Mouse (Mus musculus) liver, embryonic 12.5 days (tissue): ENCODE measurements around the gene Eps8l2. TPM values are rescaled to one million over a fixed set of nuclear protein-coding genes. Genes with fewer than 3 reads are reported as not detected.

Experiments
- ATAC-seq: fragments of 200-750 bp; cut with Nextera tagmentation; 2 replicates; pipeline ENCODE4 v1.8.0; 2017; ENCODE audit warnings: moderate number of reproducible peaks, mild to moderate bottlenecking, moderate library complexity
- H3K27ac ChIP-seq: fragments of 300-500 bp; sonication (generic); 2 replicates; pipeline ENCODE4 v1.5.1; 2016; ENCODE audit warnings: mild to moderate bottlenecking
- H3K27me3 ChIP-seq: fragments of 300-500 bp; sonication (generic); replicated peaks from 2 replicates; pipeline ENCODE4 v1.6.1; 2016; ENCODE audit warnings: mild to moderate bottlenecking, moderate library complexity
- H3K36me3 ChIP-seq: fragments of 300-500 bp; sonication (generic); 2 replicates; pipeline ENCODE4 v1.6.1; 2016; ENCODE audit warnings: mild to moderate bottlenecking, moderate library complexity
- H3K4me1 ChIP-seq: fragments of 300-500 bp; sonication (generic); 2 replicates; pipeline ENCODE4 v1.6.1; 2016
- H3K4me2 ChIP-seq: fragments of 300-500 bp; sonication (generic); 2 replicates; pipeline ENCODE4 v1.6.1; 2016; ENCODE audit warnings: mild to moderate bottlenecking, moderate library complexity
- H3K4me3 ChIP-seq: fragments of 300-500 bp; sonication (generic); 2 replicates; pipeline ENCODE4 v1.5.1; 2016; ENCODE audit warnings: mild to moderate bottlenecking, moderate library complexity
- H3K9ac ChIP-seq: fragments of 300-500 bp; sonication (generic); 2 replicates; pipeline ENCODE4 v1.6.1; 2016; ENCODE audit warnings: mild to moderate bottlenecking, moderate library complexity
- H3K9me3 ChIP-seq: fragments of 300-500 bp; sonication (generic); replicated peaks from 2 replicates; pipeline ENCODE4 v1.6.1; 2016; ENCODE audit warnings: mild to moderate bottlenecking, moderate library complexity
- WGBS: fragments of 180-500 bp; shearing (Covaris S2); methylation state at CpG from one replicate; pipeline ENCODE4 v1.1.7; 2016; ENCODE audit not compliant: insufficient replicate concordance; 5-methylcytosine and 5-hydroxymethylcytosine counted together
- polyA plus RNA-seq: library from polyadenylated mRNA; unstranded; fragments of >200 nt; fragmentation: Nextera tagmentation; extraction: Ambion mirVana; gene quantifications from 2 replicates; pipeline ENCODE4 v1.2.1, GENCODE M21; 2016

Eps8l2 gene
- polyA plus RNA-seq, 1 experiment from 2014 or later, result 4.9 TPM

DNA sequence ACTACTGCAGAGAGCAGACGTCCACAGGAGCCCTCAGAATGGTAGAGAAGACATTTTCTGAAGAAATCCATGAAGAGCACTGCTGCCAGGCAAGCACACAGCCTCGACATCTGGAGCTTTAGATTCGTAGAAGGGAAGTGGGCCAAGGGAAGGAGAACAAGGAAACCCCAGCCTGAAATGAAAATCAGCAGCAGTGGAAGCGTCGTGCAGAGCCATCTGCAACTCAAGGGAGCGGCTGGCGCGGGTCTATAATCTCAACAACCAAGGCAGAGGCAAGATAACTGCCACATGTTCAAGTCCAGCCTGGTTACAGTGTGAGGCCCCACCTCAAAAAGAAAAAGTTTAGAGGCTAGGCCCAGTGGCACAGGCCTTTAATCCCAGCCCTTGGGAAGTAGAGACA, 23.6 kb upstream of the Eps8l2 start:
- WGBS, result 70% methylated on average over 8 of the region's 8 CpGs
- ATAC-seq, result no peak
- Histone ChIP-seq H3K36me3 (peaks cover 99% of the 10 kb centered on the region), H3K4me2 (no peak overlapping the region), H3K4me3 (no peak overlapping the region), H3K9me3 (no peaks in the 10 kb centered on the region), H3K4me1 (no peaks in the 10 kb centered on the region), H3K27me3 (no peaks in the 10 kb centered on the region), H3K9ac (no peak overlapping the region), H3K27ac (no peak overlapping the region)

DNA sequence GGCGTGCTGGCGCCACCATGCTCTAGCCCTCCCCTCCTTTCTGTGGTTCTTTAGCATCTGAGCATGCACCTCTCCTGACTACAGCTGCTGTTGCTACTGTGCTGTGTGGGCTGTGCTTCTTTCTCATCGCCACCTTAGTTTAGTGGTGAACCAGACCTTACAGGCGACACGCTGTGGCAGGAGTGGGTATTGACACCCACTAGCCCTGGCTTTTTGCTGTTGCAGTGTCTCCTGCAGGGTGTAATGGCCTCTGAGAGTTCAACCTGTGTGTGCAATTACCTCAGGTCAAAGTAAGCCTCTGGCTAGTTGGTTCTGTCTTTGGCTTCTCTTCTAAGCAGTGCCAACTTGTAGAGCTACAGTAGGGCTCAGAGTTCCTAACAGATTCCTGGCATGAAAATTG, 22.7 kb upstream of the Eps8l2 start:
- H3K9me3 ChIP-seq, result no peaks in the 10 kb centered on the region
- H3K4me1 ChIP-seq, result no peaks in the 10 kb centered on the region
- 69% methylated on average over 5 of the region's 5 CpGs for WGBS
- H3K27me3 ChIP-seq, result no peaks in the 10 kb centered on the region
- H3K4me3 ChIP-seq, result no peak overlapping the region
- no peak overlapping the region for H3K4me2 ChIP-seq
- H3K36me3 ChIP-seq, result peaks cover 99% of the 10 kb centered on the region
- H3K9ac ChIP-seq, result no peak overlapping the region
- no peak overlapping the region for H3K27ac ChIP-seq
- ATAC-seq, result peak; percentile 37; the same call in 1 of the 2 replicates

DNA sequence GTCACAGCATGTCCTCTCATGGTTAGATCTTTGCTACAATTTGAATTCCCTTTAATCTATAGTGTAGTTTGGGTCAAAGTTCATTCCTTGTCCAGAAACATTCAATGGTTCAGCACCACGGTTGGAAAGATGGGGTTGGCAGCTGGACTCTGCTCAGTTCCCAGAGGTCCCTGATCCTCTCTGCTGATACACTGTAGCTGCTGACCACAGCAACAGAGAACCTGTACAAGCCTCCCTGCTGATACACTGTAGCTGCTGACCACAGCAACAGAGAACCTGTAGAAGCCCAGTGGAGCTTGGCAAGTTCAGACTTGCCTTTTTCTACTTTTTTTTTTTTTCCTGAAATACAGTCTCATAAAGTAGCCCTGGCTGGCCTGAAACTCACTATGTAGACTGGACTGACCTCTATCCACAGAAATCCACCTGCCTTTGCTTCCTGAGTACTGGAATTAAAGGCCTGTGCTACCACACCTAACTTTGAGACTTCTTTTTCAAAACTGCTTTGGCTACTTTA, 21.0 kb upstream of the Eps8l2 start:
- Histone ChIP-seq H3K4me3 (no peak overlapping the region), H3K9me3 (no peaks in the 10 kb centered on the region), H3K27me3 (no peaks in the 10 kb centered on the region), H3K4me1 (no peaks in the 10 kb centered on the region), H3K36me3 (peaks cover 99% of the 10 kb centered on the region), H3K27ac (no peak overlapping the region), H3K4me2 (no peak overlapping the region), H3K9ac (no peak overlapping the region)
- ATAC-seq, result no peak
- 68% methylated on average over 1 of the region's 1 CpGs for WGBS

DNA sequence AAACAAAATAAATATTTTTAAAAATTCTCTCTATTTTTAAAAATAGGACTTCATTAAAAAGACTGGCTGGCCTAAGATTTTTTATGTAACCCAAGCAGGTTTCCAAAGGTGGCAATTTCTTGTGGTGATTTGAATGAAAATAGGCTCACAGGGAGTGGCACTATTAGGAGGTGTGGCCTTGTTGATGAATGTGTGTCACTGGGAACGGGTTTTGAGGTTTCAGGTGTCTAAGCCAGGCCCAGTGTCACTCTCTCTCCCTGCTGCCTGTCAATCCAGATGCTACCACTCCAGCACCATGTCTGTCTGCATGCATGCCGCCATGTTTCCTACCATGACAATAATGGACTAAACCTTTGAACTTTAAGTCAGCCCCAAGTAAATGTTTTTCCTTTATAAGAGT, 19.2 kb upstream of the Eps8l2 start:
- ATAC-seq, result no peak
- H3K36me3 ChIP-seq, result peaks cover 100% of the 10 kb centered on the region
- H3K4me2 ChIP-seq, result no peak overlapping the region
- peaks cover 5% of the 10 kb centered on the region for H3K4me1 ChIP-seq
- no peak overlapping the region for H3K9ac ChIP-seq
- no peak overlapping the region for H3K4me3 ChIP-seq
- H3K9me3 ChIP-seq, result no peaks in the 10 kb centered on the region
- H3K27me3 ChIP-seq, result no peaks in the 10 kb centered on the region
- no peak overlapping the region for H3K27ac ChIP-seq
- 75% methylated on average over 2 of the region's 2 CpGs for WGBS

DNA sequence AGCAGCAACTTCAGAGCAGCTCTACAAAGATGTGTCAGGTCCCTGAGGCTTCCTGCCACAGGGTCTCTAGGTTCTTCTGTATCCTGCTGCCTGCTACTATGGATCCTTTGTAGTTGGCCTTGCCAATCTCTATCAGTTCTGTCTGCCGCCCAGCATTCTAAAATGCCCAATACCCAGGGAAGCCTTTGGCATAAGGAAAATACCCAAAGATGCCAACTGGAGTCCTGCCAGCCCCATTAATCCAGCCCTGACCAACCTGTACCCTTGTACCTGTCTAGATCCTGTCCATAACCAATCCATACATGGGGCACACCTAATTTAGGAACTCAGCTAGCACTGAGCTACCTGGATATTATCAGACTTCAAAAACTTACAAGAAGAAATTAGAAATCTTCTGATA, 14.0 kb upstream of the Eps8l2 start:
- Histone ChIP-seq H3K27ac (no peak overlapping the region), H3K9ac (0 out of 2 replicates have a peak overlapping the region, but pooled peaks have one; percentile 17), H3K36me3 (peaks cover 50% of the 10 kb centered on the region), H3K4me2 (0 out of 2 replicates have a peak overlapping the region, but pooled peaks have one; percentile 3), H3K27me3 (no peaks in the 10 kb centered on the region), H3K4me3 (no peak overlapping the region), H3K9me3 (no peaks in the 10 kb centered on the region), H3K4me1 (peaks cover 44% of the 10 kb centered on the region)
- 78% methylated on average over 1 of the region's 1 CpGs for WGBS
- ATAC-seq, result no peak

DNA sequence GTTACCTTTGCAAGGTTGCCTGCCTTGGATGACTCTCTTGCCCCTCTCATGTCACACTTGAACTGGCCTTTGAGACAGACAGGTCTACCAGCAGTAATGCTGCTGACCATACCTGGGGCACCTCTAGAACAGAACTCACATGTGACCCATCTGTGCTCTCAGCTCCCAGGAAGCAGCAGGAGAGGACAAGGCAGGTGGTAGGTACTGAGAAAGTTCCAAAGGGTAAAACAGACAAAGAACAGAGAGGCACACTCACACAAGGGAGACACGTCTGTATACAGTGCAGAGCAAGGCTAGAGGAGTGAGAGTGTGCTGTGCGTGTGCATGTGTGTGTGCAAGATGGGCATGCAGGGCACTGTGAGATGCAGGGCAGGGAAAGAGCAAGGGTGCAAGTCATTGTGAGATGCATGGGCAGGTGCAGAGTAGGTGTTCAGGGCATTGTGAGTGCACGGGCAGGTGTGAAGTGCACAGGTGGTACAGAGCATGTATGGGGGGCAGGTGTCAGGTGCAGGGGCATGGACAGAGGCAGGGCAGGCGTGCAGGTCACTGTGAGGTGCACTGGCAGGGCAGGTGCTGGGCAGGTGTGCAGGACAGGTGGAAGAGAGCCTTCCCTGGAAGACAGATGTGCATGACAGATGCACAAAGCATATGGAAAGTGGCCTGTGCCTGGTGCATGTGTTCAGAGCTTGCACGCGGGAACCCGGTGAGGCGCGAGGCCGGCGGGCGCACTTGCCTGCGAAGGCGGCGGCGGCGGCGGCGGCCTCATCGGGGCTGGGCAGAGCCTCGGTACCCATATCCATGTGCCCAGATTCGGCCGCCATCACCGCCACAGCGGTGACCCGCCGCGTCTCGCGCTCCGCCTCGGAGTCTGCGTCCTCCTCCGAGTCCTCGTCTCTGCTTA, 11.9 kb upstream of the Eps8l2 start:
- WGBS, result 5% methylated on average over 35 of the region's 35 CpGs
- Histone ChIP-seq H3K4me1 (peaks cover 44% of the 10 kb centered on the region), H3K27ac (peak overlapping the region; percentile 97), H3K9ac (peak overlapping the region; percentile 93), H3K27me3 (no peaks in the 10 kb centered on the region), H3K4me3 (peak overlapping the region; percentile 74), H3K9me3 (no peaks in the 10 kb centered on the region), H3K4me2 (peak overlapping the region; percentile 86), H3K36me3 (peaks cover 36% of the 10 kb centered on the region)
- peak; percentile 25 for ATAC-seq

DNA sequence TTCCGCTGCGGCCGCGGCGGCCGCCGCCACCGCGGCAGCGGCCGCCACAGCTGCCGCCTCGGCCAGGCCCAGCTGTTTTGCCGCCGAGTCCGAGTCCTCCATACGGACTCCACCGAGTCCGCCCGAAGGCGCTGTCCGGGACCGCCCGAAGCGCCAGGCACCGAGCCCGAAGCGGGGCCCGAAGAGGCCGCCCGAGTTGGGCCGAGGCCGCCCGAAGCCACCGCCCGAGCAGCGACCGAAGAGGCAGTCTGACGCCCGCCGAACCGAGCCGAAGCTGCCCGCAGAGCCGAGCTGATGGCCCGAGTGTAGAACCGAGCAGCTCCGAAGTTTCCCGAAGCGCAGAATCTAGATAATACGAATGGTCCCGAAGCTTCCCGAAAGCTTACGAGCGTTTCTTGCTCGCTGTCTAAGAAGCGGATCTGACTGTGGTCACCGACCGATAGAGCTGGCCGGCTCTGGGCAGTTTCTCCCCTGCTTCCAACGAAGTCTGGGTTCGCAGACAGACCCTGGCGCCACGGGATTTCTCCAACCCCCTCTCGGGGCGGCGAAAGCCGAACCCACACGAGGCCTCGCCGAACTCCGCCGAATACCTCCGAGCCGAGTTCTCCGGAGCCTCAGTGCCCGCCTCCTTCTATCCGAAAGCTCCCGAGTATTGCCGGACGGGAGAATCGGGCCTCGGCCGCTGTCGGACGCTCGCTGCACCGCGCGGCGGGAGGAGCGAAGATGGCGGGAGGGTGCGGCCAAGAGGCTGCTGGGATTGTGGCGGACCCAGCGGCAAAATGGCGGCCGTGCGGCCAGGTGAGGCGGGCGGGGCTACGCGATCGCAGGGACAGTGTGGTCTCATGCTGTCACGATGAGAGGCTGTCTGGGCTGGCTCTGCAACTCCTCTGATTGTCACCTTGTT, 11.0 kb upstream of the Eps8l2 start, which contains the start of the genes Deaf1 and Tmem80:
Gene Deaf1 (minus strand): TSS at position 222 of the 904 bp plus-strand sequence.
Gene Tmem80 (plus strand): TSS at position 271 of the 904 bp plus-strand sequence.
- H3K9ac ChIP-seq, result peak within 1 kb of the TSS; percentile 93
- H3K4me3 ChIP-seq, result peak within 1 kb of the TSS; percentile 74
- peaks cover 30% of the 10 kb centered on the region for H3K36me3 ChIP-seq
- H3K4me2 ChIP-seq, result peak within 1 kb of the TSS; percentile 86
- peak; percentile 90 for ATAC-seq
- no peaks in the 10 kb centered on the region for H3K27me3 ChIP-seq
- under 1% methylated on average over 105 of the region's 105 CpGs for WGBS
- peak within 1 kb of the TSS; percentile 97 for H3K27ac ChIP-seq
- H3K4me1 ChIP-seq, result peaks cover 44% of the 10 kb centered on the region
- H3K9me3 ChIP-seq, result no peaks in the 10 kb centered on the region

DNA sequence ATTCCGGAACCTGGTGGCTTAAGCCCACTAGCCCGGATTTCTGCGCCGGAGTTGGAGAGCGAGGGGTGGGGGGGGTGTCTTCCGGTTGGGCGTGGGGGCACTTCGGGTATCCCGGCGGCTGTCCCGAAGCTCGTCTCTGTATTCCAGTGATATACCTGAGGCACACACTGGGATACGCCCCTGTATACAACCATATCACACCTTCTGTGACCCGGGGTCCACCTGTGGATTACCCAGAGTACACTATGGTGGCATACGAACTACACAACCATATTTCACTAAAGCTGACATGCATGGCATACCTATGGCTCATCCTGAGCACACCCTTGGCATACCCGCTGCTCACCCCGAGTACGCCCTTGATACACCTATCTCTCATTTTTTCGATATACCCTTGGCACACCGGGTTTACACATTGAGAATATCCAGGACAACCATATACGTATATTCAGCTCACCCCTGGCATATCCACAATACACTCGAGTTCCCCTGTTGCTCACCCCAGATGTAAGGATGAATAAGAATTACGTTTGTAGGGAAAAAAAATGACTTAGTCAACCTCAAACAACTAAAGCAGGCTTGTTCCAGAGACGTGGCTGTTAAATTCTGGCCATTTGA, 10.2 kb upstream of the Eps8l2 start:
- 17% methylated on average over 24 of the region's 24 CpGs for WGBS
- no peaks in the 10 kb centered on the region for H3K9me3 ChIP-seq
- no peaks in the 10 kb centered on the region for H3K27me3 ChIP-seq
- peak overlapping the region; percentile 74 for H3K4me3 ChIP-seq
- peaks cover 44% of the 10 kb centered on the region for H3K4me1 ChIP-seq
- peaks cover 30% of the 10 kb centered on the region for H3K36me3 ChIP-seq
- H3K27ac ChIP-seq, result peak overlapping the region; percentile 97
- H3K4me2 ChIP-seq, result peak overlapping the region; percentile 86
- peak; percentile 5; the same call in 1 of the 2 replicates for ATAC-seq
- peak overlapping the region; percentile 93 for H3K9ac ChIP-seq

DNA sequence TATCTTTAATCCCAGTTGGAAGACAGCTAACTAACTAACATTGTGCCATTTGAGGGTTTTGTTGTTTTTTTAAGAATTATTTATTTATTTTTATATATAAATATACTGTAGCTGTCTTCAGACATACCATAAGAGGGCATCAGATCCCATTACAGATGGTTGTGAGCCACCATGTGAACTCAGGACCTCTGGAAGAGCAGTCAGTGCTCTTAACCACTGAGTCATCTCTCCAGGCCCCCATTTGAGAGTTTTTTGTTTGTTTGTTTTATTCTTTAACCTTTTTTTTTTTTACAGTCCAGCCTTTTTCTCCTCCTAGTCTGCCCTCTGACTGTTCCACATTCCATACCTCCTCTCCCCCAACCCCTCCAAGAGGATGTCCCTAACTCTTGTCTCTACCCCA, 8.0 kb upstream of the Eps8l2 start:
- H3K9ac ChIP-seq, result no peak overlapping the region
- no peak for ATAC-seq
- no peaks in the 10 kb centered on the region for H3K27me3 ChIP-seq
- peaks cover 33% of the 10 kb centered on the region for H3K36me3 ChIP-seq
- no peaks in the 10 kb centered on the region for H3K9me3 ChIP-seq
- H3K4me3 ChIP-seq, result no peak overlapping the region
- H3K27ac ChIP-seq, result no peak overlapping the region
- no peak overlapping the region for H3K4me2 ChIP-seq
- H3K4me1 ChIP-seq, result peaks cover 29% of the 10 kb centered on the region

DNA sequence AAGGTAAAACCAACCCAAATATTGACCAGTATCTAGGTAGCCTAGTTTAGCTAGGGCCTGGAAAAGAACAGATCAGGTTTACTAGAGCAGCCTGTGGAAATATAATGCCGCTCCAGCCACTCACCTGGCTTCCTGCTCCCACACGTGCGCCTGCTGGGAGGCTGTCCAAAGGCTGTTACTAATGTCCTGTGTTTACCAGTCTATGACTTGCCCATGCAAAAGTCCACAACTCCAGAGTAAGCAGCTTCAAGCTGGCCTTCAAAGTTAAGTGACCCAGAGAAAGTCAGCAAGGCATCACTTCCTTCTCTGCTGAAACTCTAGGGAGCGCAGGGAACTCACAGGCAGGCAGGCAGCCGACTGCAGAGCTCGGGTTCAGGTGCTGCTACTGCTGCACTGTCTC, 6.7 kb upstream of the Eps8l2 start:
- WGBS, result 78% methylated on average over 6 of the region's 6 CpGs
- Histone ChIP-seq H3K4me3 (no peak overlapping the region), H3K4me2 (no peak overlapping the region), H3K4me1 (peaks cover 16% of the 10 kb centered on the region), H3K36me3 (peaks cover 40% of the 10 kb centered on the region), H3K27ac (no peak overlapping the region), H3K9ac (no peak overlapping the region), H3K27me3 (no peaks in the 10 kb centered on the region), H3K9me3 (no peaks in the 10 kb centered on the region)
- no peak for ATAC-seq

DNA sequence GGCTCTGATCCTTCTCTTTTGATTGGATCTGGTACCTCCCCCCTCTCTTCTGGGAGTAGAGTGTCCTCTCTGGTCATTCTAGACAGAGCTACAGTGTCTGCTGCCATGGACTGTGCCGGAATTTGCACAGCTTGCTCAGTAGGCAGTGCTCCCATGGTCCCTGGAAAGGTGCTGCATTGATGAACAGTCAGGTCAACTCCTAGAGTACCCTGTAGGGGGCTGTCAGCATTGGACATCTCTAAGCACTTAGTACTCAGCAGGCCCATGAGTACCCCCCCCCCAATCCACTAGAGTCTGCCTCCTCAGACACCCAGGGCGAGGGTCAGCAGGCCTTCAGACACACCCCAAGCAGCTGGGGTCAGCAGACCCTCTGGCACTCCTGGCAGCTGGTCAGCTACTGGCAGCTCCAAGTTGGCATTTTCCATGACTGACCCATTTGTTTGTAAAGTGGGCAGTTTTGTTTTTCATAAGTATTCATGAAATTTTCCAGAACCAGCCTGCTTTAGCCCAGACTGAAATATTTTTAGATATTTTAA, 3.6 kb upstream of the Eps8l2 start:
- H3K9ac ChIP-seq, result no peak overlapping the region
- H3K27me3 ChIP-seq, result peaks cover 22% of the 10 kb centered on the region
- no peak overlapping the region for H3K27ac ChIP-seq
- 79% methylated on average over 2 of the region's 2 CpGs for WGBS
- peaks cover 22% of the 10 kb centered on the region for H3K4me1 ChIP-seq
- peaks cover 40% of the 10 kb centered on the region for H3K36me3 ChIP-seq
- ATAC-seq, result no peak
- no peak overlapping the region for H3K4me3 ChIP-seq
- H3K4me2 ChIP-seq, result no peak overlapping the region
- no peaks in the 10 kb centered on the region for H3K9me3 ChIP-seq
